Mouse (Mus musculus) spleen, adult 2 months (tissue): ENCODE measurements around the gene Glis3. TPM values are rescaled to one million over a fixed set of nuclear protein-coding genes. Genes with fewer than 3 reads are reported as not detected.

Experiments used
- DNase-seq, 2 experiments: peaks; one replicate each; pipeline versions ENCODE4 v3.0.0 to v3.0.0-alpha.2; 2012 to 2021; ENCODE audit warnings: low spot score in 2 of 2, low read depth in 1 of 2
- H3K27ac ChIP-seq: fragments of 200-500 bp; 2 replicates; pipeline ENCODE4 v1.5.1; 2012; ENCODE audit warnings: low read length, inconsistent platforms; ENCODE audit not compliant: insufficient read depth
- H3K27me3 ChIP-seq: fragments of 200-500 bp; 2 replicates; pipeline ENCODE4 v1.6.1; 2012; ENCODE audit warnings: mild to moderate bottlenecking, moderate library complexity, low read length, inconsistent platforms; ENCODE audit not compliant: control insufficient read depth, insufficient read depth
- H3K36me3 ChIP-seq: fragments of 200-500 bp; 2 replicates; pipeline ENCODE4 v1.6.1; 2012; ENCODE audit warnings: mild to moderate bottlenecking, low read length, inconsistent platforms; ENCODE audit not compliant: control insufficient read depth, insufficient read depth
- H3K4me1 ChIP-seq: fragments of 200-500 bp; 2 replicates; pipeline ENCODE4 v1.6.1; 2011; ENCODE audit warnings: inconsistent platforms; ENCODE audit not compliant: control insufficient read depth, insufficient read depth, insufficient read length
- H3K4me3 ChIP-seq: fragments of 200-500 bp; 2 replicates; pipeline ENCODE4 v1.5.1; 2011; ENCODE audit warnings: mild to moderate bottlenecking, inconsistent platforms; ENCODE audit not compliant: insufficient read depth, insufficient read length; ENCODE audit errors: extremely low read depth
- CTCF ChIP-seq: fragments of 200-500 bp; IDR thresholded peaks from 2 replicates; pipeline ENCODE4 v1.5.1; 2011; ENCODE audit warnings: mild to moderate bottlenecking, inconsistent platforms; ENCODE audit not compliant: insufficient read depth, insufficient read length, insufficient replicate concordance; ENCODE audit errors: extremely low read depth
- POLR2A ChIP-seq: fragments of 200-500 bp; IDR thresholded peaks from 2 replicates; pipeline ENCODE4 v1.6.1; 2011; ENCODE audit warnings: low read depth, low read length, inconsistent platforms
- WGBS: fragments of 180-500 bp; shearing (Covaris S2); methylation state at CpG from one replicate; pipeline ENCODE4 v1.1.7; 2018; 5-methylcytosine and 5-hydroxymethylcytosine counted together
- polyA plus RNA-seq: library from polyadenylated mRNA; depleted of rRNA; stranded (reverse); fragments of >200 nt; gene quantifications from 2 replicates; pipeline ENCODE4 v1.2.3, GENCODE M21; 2012

Glis3 gene
- polyA plus RNA-seq, 1 experiment = 1.7 TPM

DNA sequence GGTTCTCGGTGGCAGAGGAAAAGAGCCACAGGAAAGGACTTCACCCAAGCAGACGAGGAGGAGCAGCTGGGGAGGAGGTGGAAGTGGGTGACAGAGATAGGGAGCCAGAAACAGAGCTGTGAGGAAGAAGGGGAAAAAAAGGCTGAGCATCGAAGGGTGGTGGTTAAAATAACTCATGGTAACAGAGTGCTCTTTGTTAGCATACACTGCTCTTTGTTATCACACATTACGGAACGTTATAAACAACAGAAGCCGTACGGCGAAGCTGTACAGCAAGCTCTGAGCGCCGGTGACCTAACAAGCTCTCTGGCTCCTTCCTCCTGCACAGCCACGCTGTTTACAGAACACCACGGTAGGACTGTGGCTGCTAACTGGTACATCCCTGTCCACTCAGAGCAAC lies 176.9 kb downstream of the Glis3 start:
- Histone ChIP-seq H3K4me1 (no peaks in the 10 kb centered on the region), H3K36me3 (no peaks in the 10 kb centered on the region), H3K4me3 (no peak overlapping the region), H3K27ac (no peak overlapping the region), H3K27me3 (no peaks in the 10 kb centered on the region)
- no peak for TF ChIP-seq CTCF
- TF ChIP-seq POLR2A = no peak
- 71% methylated on average over 12 of the region's 12 CpGs for WGBS
- no peak for DNase-seq

- H3K4me1 ChIP-seq = no peaks in the 10 kb centered on the region
- no peaks in the 10 kb centered on the region for H3K36me3 ChIP-seq
- no peak overlapping the region for H3K27ac ChIP-seq
- WGBS = 95% methylated on average over 9 of the region's 9 CpGs
- TF ChIP-seq POLR2A (no peak), CTCF (no peak)
- no peak for DNase-seq
- H3K27me3 ChIP-seq = no peaks in the 10 kb centered on the region
- no peak overlapping the region for H3K4me3 ChIP-seq
Observed at GRCm38 (mm10) chr19:28500975-28501374, 178.9 kb downstream of the Glis3 start.

GRCm38 (mm10) chr19:28500505-28500904 lies 179.4 kb downstream of the Glis3 start:
- no peak overlapping the region for H3K27ac ChIP-seq
- DNase-seq = no peak
- 94% methylated on average over 14 of the region's 14 CpGs for WGBS
- no peaks in the 10 kb centered on the region for H3K27me3 ChIP-seq
- H3K4me3 ChIP-seq = no peak overlapping the region
- no peak for TF ChIP-seq POLR2A
- no peak for TF ChIP-seq CTCF
- no peaks in the 10 kb centered on the region for H3K36me3 ChIP-seq
- no peaks in the 10 kb centered on the region for H3K4me1 ChIP-seq

GRCm38 (mm10) chr19:28499786-28500185 lies 180.1 kb downstream of the Glis3 start:
- no peaks in the 10 kb centered on the region for H3K27me3 ChIP-seq
- WGBS = 94% methylated on average over 5 of the region's 5 CpGs
- H3K4me3 ChIP-seq = no peak overlapping the region
- H3K4me1 ChIP-seq = no peaks in the 10 kb centered on the region
- TF ChIP-seq CTCF (no peak), POLR2A (no peak)
- DNase-seq = no peak
- H3K27ac ChIP-seq = no peak overlapping the region
- H3K36me3 ChIP-seq = no peaks in the 10 kb centered on the region

DNA sequence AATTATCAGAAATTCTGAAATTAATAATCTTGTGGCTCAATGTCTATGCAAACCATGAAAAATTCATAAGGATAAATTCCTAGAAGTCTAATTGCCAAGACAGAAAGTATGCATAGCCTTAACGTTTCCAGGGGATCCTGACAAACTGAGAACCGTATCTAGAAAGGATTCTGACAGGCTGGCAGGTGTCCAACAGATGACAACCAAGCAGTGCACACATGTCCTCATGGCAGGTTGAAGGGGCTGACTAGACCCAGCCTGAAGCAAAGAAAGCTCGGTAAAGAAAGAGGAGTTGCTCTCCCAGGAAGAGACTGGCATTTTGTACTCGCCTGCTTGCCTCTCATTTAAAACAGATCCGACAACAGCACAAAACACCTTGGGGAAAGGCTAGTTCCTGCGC lies 184.0 kb downstream of the Glis3 start:
- Histone ChIP-seq H3K27ac (no peak overlapping the region), H3K4me3 (no peak overlapping the region), H3K4me1 (no peaks in the 10 kb centered on the region), H3K36me3 (no peaks in the 10 kb centered on the region), H3K27me3 (no peaks in the 10 kb centered on the region; the same call in 1 of the 2 replicates)
- no peak for TF ChIP-seq CTCF
- TF ChIP-seq POLR2A = no peak
- 85% methylated on average over 6 of the region's 6 CpGs for WGBS
- no peak for DNase-seq

GRCm38 (mm10) chr19:28493605-28494260 lies 186.1 kb downstream of the Glis3 start:
- H3K4me3 ChIP-seq = no peak overlapping the region
- no peaks in the 10 kb centered on the region for H3K4me1 ChIP-seq
- H3K36me3 ChIP-seq = no peaks in the 10 kb centered on the region
- WGBS = 87% methylated on average over 8 of the region's 8 CpGs
- no peak for TF ChIP-seq CTCF
- TF ChIP-seq POLR2A = no peak
- no peak overlapping the region for H3K27ac ChIP-seq
- no peaks in the 10 kb centered on the region; the same call in 1 of the 2 replicates for H3K27me3 ChIP-seq
- DNase-seq = no peak

- no peak overlapping the region for H3K27ac ChIP-seq
- no peaks in the 10 kb centered on the region for H3K36me3 ChIP-seq
- WGBS = 70% methylated on average over 6 of the region's 6 CpGs
- no peaks in the 10 kb centered on the region for H3K27me3 ChIP-seq
- no peaks in the 10 kb centered on the region for H3K4me1 ChIP-seq
- no peak overlapping the region for H3K4me3 ChIP-seq
- TF ChIP-seq CTCF (no peak), POLR2A (no peak)
- DNase-seq = no peak
Observed at GRCm38 (mm10) chr19:28478055-28478454, 201.8 kb downstream of the Glis3 start.

- no peak for DNase-seq
- Histone ChIP-seq H3K4me3 (no peak overlapping the region), H3K27ac (no peak overlapping the region), H3K27me3 (no peaks in the 10 kb centered on the region), H3K4me1 (no peaks in the 10 kb centered on the region), H3K36me3 (no peaks in the 10 kb centered on the region)
- no peak for TF ChIP-seq POLR2A
- TF ChIP-seq CTCF = no peak
- 80% methylated on average over 6 of the region's 6 CpGs for WGBS
Observed at GRCm38 (mm10) chr19:28477326-28477863, 202.5 kb downstream of the Glis3 start.
